Mouse (Mus musculus) stomach, embryonic 14.5 days (tissue): ENCODE measurements around the gene Gpr1. TPM values are rescaled to one million over a fixed set of nuclear protein-coding genes. Genes with fewer than 3 reads are reported as not detected.
A peak's percentile ranks its signal among the peaks of the same experiment; 100 is the strongest.

Experiments
- ATAC-seq: fragments of 200-750 bp; cut with Nextera tagmentation; 2 replicates; pipeline ENCODE4 v1.8.0; 2017; ENCODE audit warnings: low read depth, moderate TSS enrichment; ENCODE audit not compliant: insufficient number of reproducible peaks, insufficient read depth, low FRiP score
- H3K27ac ChIP-seq: fragments of 300-500 bp; sonication (generic); 2 replicates; pipeline ENCODE4 v1.5.1; 2014; ENCODE audit warnings: mild to moderate bottlenecking, low read length, moderate library complexity, mixed read lengths
- H3K27me3 ChIP-seq: fragments of 300-500 bp; sonication (generic); 2 replicates; pipeline ENCODE4 v1.6.1; 2014; ENCODE audit warnings: low read length, control low read depth, mixed read lengths; ENCODE audit not compliant: control insufficient read depth, insufficient read depth
- H3K36me3 ChIP-seq: fragments of 300-500 bp; sonication (generic); 2 replicates; pipeline ENCODE4 v1.6.1; 2014; ENCODE audit warnings: mild to moderate bottlenecking, control low read depth, low read length, moderate library complexity, mixed read lengths; ENCODE audit not compliant: control insufficient read depth, insufficient read depth
- H3K4me1 ChIP-seq: fragments of 300-500 bp; sonication (generic); 2 replicates; pipeline ENCODE4 v1.6.1; 2014; ENCODE audit warnings: low read length, control low read depth, mixed read lengths; ENCODE audit not compliant: control insufficient read depth, insufficient read depth
- H3K4me2 ChIP-seq: fragments of 300-500 bp; sonication (generic); replicated peaks from 2 replicates; pipeline ENCODE4 v1.6.1; 2014; ENCODE audit warnings: low read depth, low read length, control low read depth
- H3K4me3 ChIP-seq: fragments of 300-500 bp; sonication (generic); 2 replicates; pipeline ENCODE4 v1.5.1; 2014; ENCODE audit warnings: low read depth, low read length, control low read depth
- H3K9ac ChIP-seq: fragments of 300-500 bp; sonication (generic); replicated peaks from 2 replicates; pipeline ENCODE4 v1.6.1; 2014; ENCODE audit warnings: low read depth, mild to moderate bottlenecking, control low read depth, low read length, moderate library complexity, mixed read lengths
- H3K9me3 ChIP-seq: fragments of 300-500 bp; sonication (generic); 2 replicates; pipeline ENCODE4 v1.6.1; 2016; ENCODE audit warnings: low read depth, low read length, control low read depth; ENCODE audit not compliant: control insufficient read depth
- WGBS: fragments of 180-500 bp; shearing (Covaris S2); extraction: QIAGEN DNeasy Blood & Tissue Kit; methylation state at CpG from one replicate; pipeline ENCODE4 v1.1.7; 2014; 5-methylcytosine and 5-hydroxymethylcytosine counted together
- polyA plus RNA-seq: library from polyadenylated mRNA; unstranded; fragments of >200 nt; fragmentation: Nextera tagmentation; extraction: Ambion mirVana; gene quantifications from 2 replicates; pipeline ENCODE4 v1.2.1, GENCODE M21; 2014

Gene Gpr1
- polyA plus RNA-seq, 1 experiment from 2014 or later: 0.13 TPM

- Histone ChIP-seq H3K4me3 (no peak overlapping the region), H3K4me1 (no peaks in the 10 kb centered on the region), H3K36me3 (no peaks in the 10 kb centered on the region), H3K9ac (no peak overlapping the region), H3K4me2 (no peak overlapping the region), H3K9me3 (no peaks in the 10 kb centered on the region), H3K27me3 (no peaks in the 10 kb centered on the region), H3K27ac (no peak overlapping the region)
- ATAC-seq: no peak
- 34% methylated on average over 6 of the region's 6 CpGs for WGBS
Measured at GRCm38 (mm10) chr1:63209861-63210529, 4.3 kb downstream of the Gpr1 start.

- no peak overlapping the region for H3K9ac ChIP-seq
- ATAC-seq: no peak
- H3K4me1 ChIP-seq: no peaks in the 10 kb centered on the region
- no peak overlapping the region for H3K4me3 ChIP-seq
- H3K27me3 ChIP-seq: no peaks in the 10 kb centered on the region
- H3K27ac ChIP-seq: no peak overlapping the region
- no peaks in the 10 kb centered on the region for H3K9me3 ChIP-seq
- no peaks in the 10 kb centered on the region for H3K36me3 ChIP-seq
- 77% methylated on average over 3 of the region's 3 CpGs for WGBS
- no peak overlapping the region for H3K4me2 ChIP-seq
Measured at GRCm38 (mm10) chr1:63207607-63208006, 6.7 kb downstream of the Gpr1 start.

- Histone ChIP-seq H3K4me3 (no peak overlapping the region), H3K4me1 (no peaks in the 10 kb centered on the region), H3K9me3 (peaks cover 6% of the 10 kb centered on the region; the same call in 1 of the 2 replicates), H3K4me2 (no peak overlapping the region), H3K27me3 (no peaks in the 10 kb centered on the region), H3K36me3 (no peaks in the 10 kb centered on the region), H3K27ac (no peak overlapping the region), H3K9ac (no peak overlapping the region)
- 29% methylated on average over 7 of the region's 7 CpGs for WGBS
- no peak for ATAC-seq
Measured at GRCm38 (mm10) chr1:63204660-63205394, 9.5 kb downstream of the Gpr1 start.

- Histone ChIP-seq H3K27ac (no peak overlapping the region), H3K9ac (no peak overlapping the region), H3K4me2 (no peak overlapping the region), H3K9me3 (peaks cover 7% of the 10 kb centered on the region; the same call in 1 of the 2 replicates), H3K36me3 (no peaks in the 10 kb centered on the region), H3K27me3 (no peaks in the 10 kb centered on the region), H3K4me1 (no peaks in the 10 kb centered on the region), H3K4me3 (no peak overlapping the region)
- 14% methylated on average over 7 of the region's 7 CpGs for WGBS
- peak; percentile 69; the same call in 1 of the 2 replicates for ATAC-seq
Measured at GRCm38 (mm10) chr1:63203950-63204659, 10.2 kb downstream of the Gpr1 start.

GRCm38 (mm10) chr1:63203471-63203870 lies 10.9 kb downstream of the Gpr1 start:
- Histone ChIP-seq H3K4me1 (no peaks in the 10 kb centered on the region), H3K9me3 (peaks cover 7% of the 10 kb centered on the region; the same call in 1 of the 2 replicates), H3K4me2 (no peak overlapping the region), H3K9ac (no peak overlapping the region), H3K27ac (no peak overlapping the region), H3K27me3 (no peaks in the 10 kb centered on the region), H3K36me3 (no peaks in the 10 kb centered on the region), H3K4me3 (no peak overlapping the region)
- 71% methylated on average over 1 of the region's 1 CpGs for WGBS
- no peak for ATAC-seq

GRCm38 (mm10) chr1:63201672-63202071 lies 12.7 kb downstream of the Gpr1 start:
- H3K9ac ChIP-seq: no peak overlapping the region
- H3K27ac ChIP-seq: no peak overlapping the region
- no peak overlapping the region for H3K4me3 ChIP-seq
- no peaks in the 10 kb centered on the region for H3K4me1 ChIP-seq
- ATAC-seq: no peak
- 92% methylated on average over 1 of the region's 1 CpGs for WGBS
- no peaks in the 10 kb centered on the region for H3K36me3 ChIP-seq
- peaks cover 7% of the 10 kb centered on the region; the same call in 1 of the 2 replicates for H3K9me3 ChIP-seq
- H3K27me3 ChIP-seq: no peaks in the 10 kb centered on the region
- H3K4me2 ChIP-seq: no peak overlapping the region

GRCm38 (mm10) chr1:63200322-63200721 lies 14.0 kb downstream of the Gpr1 start:
- H3K27me3 ChIP-seq: no peaks in the 10 kb centered on the region
- no peak overlapping the region for H3K4me2 ChIP-seq
- no peaks in the 10 kb centered on the region for H3K36me3 ChIP-seq
- peaks cover 7% of the 10 kb centered on the region; the same call in 1 of the 2 replicates for H3K9me3 ChIP-seq
- WGBS: 94% methylated on average over 18 of the region's 18 CpGs
- ATAC-seq: no peak
- no peak overlapping the region for H3K4me3 ChIP-seq
- no peak overlapping the region for H3K27ac ChIP-seq
- no peak overlapping the region for H3K9ac ChIP-seq
- H3K4me1 ChIP-seq: no peaks in the 10 kb centered on the region

GRCm38 (mm10) chr1:63199387-63199786 lies 15.0 kb downstream of the Gpr1 start:
- no peaks in the 10 kb centered on the region for H3K27me3 ChIP-seq
- H3K9ac ChIP-seq: no peak overlapping the region
- no peak overlapping the region for H3K27ac ChIP-seq
- H3K9me3 ChIP-seq: peaks cover 7% of the 10 kb centered on the region; the same call in 1 of the 2 replicates
- H3K4me1 ChIP-seq: no peaks in the 10 kb centered on the region
- no peak overlapping the region for H3K4me3 ChIP-seq
- no peak for ATAC-seq
- WGBS: 80% methylated on average over 6 of the region's 6 CpGs
- no peaks in the 10 kb centered on the region for H3K36me3 ChIP-seq
- H3K4me2 ChIP-seq: no peak overlapping the region
